Mouse (Mus musculus) cortical plate, adult 2 months (tissue): ENCODE results near the gene Tubd1.

Experiments used
- CTCF ChIP-seq: fragments of 200-500 bp; IDR thresholded peaks from 2 replicates; pipeline ENCODE4 v1.5.1; 2011; ENCODE audit warnings: mild to moderate bottlenecking, control low read depth, low read length; ENCODE audit not compliant: insufficient read depth; ENCODE audit errors: extremely low read depth
- POLR2A ChIP-seq: fragments of 200-500 bp; IDR thresholded peaks from 2 replicates; pipeline ENCODE4 v1.6.1; 2011; ENCODE audit warnings: mild to moderate bottlenecking, low read length, control low read depth; ENCODE audit not compliant: insufficient read depth; ENCODE audit errors: extremely low read depth

DNA sequence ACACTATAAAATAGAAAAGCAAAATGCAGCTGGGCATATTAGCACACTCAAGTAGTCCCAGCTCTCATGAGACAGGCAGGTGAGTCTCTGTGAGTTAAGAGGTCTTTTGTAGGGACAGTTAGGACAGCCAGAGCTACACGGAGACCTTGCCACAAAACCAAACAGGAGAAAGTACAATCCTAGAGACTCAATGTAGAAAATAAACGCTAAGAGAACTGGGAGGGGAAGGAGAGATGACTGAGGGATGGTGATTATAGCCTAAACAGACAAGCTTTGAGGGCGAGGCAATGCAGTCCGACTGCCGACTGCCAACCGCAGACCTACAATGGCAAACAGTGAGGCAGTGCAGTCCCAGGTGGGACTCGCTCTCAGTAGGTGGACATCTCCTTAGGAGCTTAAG lies 43.0 kb downstream of the Tubd1 start:
- no peak for TF ChIP-seq CTCF
- no peak for TF ChIP-seq POLR2A
